Mouse (Mus musculus) lung, adult 2 months (tissue): Measurements from ENCODE around the gene 2010109A12Rik.

Experiments
- CTCF ChIP-seq: fragments of 200-500 bp; IDR thresholded peaks from 2 replicates; pipeline ENCODE4 v1.5.1; 2011; ENCODE audit warnings: mild to moderate bottlenecking, low read length, control low read depth; ENCODE audit not compliant: insufficient read depth
- POLR2A ChIP-seq: fragments of 200-500 bp; IDR thresholded peaks from 2 replicates; pipeline ENCODE4 v1.6.1; 2011; ENCODE audit warnings: low read depth, mild to moderate bottlenecking, control low read depth, low read length, borderline replicate concordance; ENCODE audit errors: extremely low read depth

DNA sequence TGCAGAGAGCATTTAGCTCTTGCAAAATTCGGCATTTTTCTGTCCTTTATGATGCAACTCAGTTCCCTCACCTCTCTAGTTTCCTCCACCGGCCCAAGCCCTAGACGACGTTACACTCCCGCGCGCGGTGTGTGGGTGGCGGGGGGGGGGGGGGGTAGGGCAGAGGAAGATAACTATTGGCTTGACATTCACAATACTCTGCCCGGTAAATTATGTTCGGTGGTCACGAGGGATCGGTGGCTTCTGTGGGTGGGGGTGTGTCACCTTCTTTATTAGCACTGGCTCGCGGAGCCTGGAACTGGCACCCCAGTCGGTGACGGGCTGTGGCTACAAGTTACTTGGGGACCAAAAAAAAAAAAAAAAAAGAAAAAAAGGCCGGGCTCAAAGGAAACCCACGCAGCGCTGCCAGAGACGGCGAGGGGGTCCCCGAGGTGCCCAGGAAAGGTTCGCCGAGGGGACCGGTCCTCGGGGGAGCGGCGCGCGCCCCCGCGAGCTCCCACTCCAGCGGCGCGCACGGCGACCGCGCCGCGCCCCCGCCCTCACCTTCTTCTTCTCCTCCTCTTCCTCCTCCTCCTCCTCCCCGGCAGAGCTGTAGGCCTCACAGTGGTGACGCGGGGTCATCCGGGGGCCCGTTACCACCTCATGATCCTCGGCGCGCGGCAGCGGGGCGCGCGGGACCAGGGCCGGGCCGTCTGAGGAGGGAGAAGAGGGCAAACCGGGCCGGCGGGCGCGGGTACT, 778 bp upstream of the 2010109A12Rik start:
- TF ChIP-seq CTCF, result no peak
- 0 out of 2 replicates have a peak, but pooled peaks have one; percentile 3 for TF ChIP-seq POLR2A
